Mouse (Mus musculus) kidney, postnatal 36 days (tissue): ENCODE data around the gene Tsen54.

Experiments
- DNase-seq, 2 experiments: peaks; one replicate each; pipeline ENCODE4 v3.0.0; 2021 to 2022; ENCODE audit warnings: mixed read lengths in 2 of 2

The Tsen54 gene

GRCm38 (mm10) chr11:115863895-115864294 is 49.4 kb downstream of the Tsen54 start:
- DNase-seq = peak in 1 of 2 experiments; percentile 46

GRCm38 (mm10) chr11:115869393-115869792 is 54.9 kb downstream of the Tsen54 start:
- no peak for DNase-seq

GRCm38 (mm10) chr11:115872437-115872836 is 57.9 kb downstream of the Tsen54 start:
- no peak for DNase-seq
